In genomic region chr6:55511212-55512065, GRCm38 (mm10) we compare ENCODE assay signal across 9 mouse cellular contexts. TPM values are rescaled to one million over a fixed set of nuclear protein-coding genes. Genes with fewer than 3 reads are reported as not detected.
DNase-seq lines count a peak whose midpoint lies in the region; ATAC-seq lines count a peak whose summit lies in the region.
"Had no signal": no experiment of that assay in that cellular context is flagged by ENCODE, and none has a peak within 500 bp of the region (broad histone marks: within the 10 kb centered on the region; RNA-seq: fewer than 3 reads in every experiment).

No protein-coding gene starts in this region.

- no peaks in the 10 kb centered on the region for H3K36me3 ChIP-seq in hindbrain, embryonic 15.5 days
- H3K36me3 ChIP-seq: liver, embryonic 15.5 days had no signal

- 36% methylated on average over 12 of the region's 12 CpGs for WGBS in hindbrain, embryonic 15.5 days

- peaks cover 7% of the 10 kb centered on the region; the same call in 1 of the 2 replicates for H3K4me1 ChIP-seq in hindbrain, embryonic 15.5 days (replicated peaks)
- H3K4me1 ChIP-seq: liver, embryonic 15.5 days had no signal

- peaks cover 5% of the 10 kb centered on the region; the same call in 1 of the 2 replicates for H3K9me3 ChIP-seq in hindbrain, embryonic 15.5 days
- H3K9me3 ChIP-seq: liver, embryonic 15.5 days had no signal

- H3K4me2 ChIP-seq in hindbrain, embryonic 15.5 days = peak overlapping the region; percentile 16; the same call in 1 of the 2 replicates
- H3K4me2 ChIP-seq: liver, embryonic 15.5 days had no signal

- no peak overlapping the region for H3K4me3 ChIP-seq in hindbrain, embryonic 15.5 days
- H3K4me3 ChIP-seq: liver, embryonic 15.5 days had no signal

- DNase-seq in adrenal gland, adult 2 months = peak; percentile 71
- peak; percentile 76 to 87 for DNase-seq in cerebellum, postnatal 4 days (ENCODE audit: low spot score in 2 of 2)
- DNase-seq in gastrocnemius, adult 8-10 months (ENCODE audit: low spot score in 2 of 2) = peak; percentile 56 to 62
- peak; percentile 74 to 88 for DNase-seq in layer of hippocampus, postnatal 14 days (ENCODE audit: low spot score in 2 of 2)
- DNase-seq in lung, postnatal 10 days = peak; percentile 86
- DNase-seq in retina, postnatal 1 day = peak; percentile 85
- DNase-seq in urinary bladder, postnatal 36 days (ENCODE audit: low spot score in 2 of 2) = peak; percentile 58 to 75

- no peak overlapping the region for H3K9ac ChIP-seq in hindbrain, embryonic 15.5 days
- H3K9ac ChIP-seq: liver, embryonic 15.5 days had no signal

- peak; percentile 91 for ATAC-seq in hindbrain, embryonic 15.5 days (ENCODE audit: low FRiP score, low read depth)

- no peak overlapping the region for H3K27ac ChIP-seq in hindbrain, embryonic 15.5 days (replicated peaks)
- H3K27ac ChIP-seq: liver, embryonic 15.5 days had no signal

- no peaks in the 10 kb centered on the region for H3K27me3 ChIP-seq in hindbrain, embryonic 15.5 days

RNA-seq across cellular contexts. Expression of gene Adcyap1r1, which starts 59.7 kb away (rescaled TPM):
- 10 to 100 TPM; 24.4 to 40.6 TPM for total RNA-seq in adrenal gland, adult 2 months (2021)
- 25.6 and 25.9 TPM in 2 replicates for polyA plus RNA-seq in adrenal gland, adult 2 months (2012; rRNA removed)
- total RNA-seq in gastrocnemius, adult 8-10 months (2022) = 1 to 10 TPM in 2 of 4 experiments, under 1 TPM in 2; 0.53 to 1.3 (median 0.90) TPM
- polyA plus RNA-seq in hindbrain, embryonic 15.5 days (2015; fragmentation: Nextera tagmentation; extraction: Ambion mirVana) = 60.0 and 64.1 TPM in 2 replicates
- 100 to 1,000 TPM; 134 TPM for total RNA-seq in layer of hippocampus, postnatal 14 days (2021)

Comparison
In these comparisons a context has a peak if more than half of its experiments do, and no peak if none do; other contexts are left out.
1. RNA of gene Adcyap1r1, which starts 59.7 kb away (total RNA-seq): 134 TPM in layer of hippocampus, postnatal 14 days and 24.4 to 40.6 TPM in adrenal gland, adult 2 months; 0.53 to 1.3 TPM in gastrocnemius, adult 8-10 months; every median in the first group is over 10 times any median in the second.
2. Peak in every context shown above with its lines, with median percentiles within 50 percentile points of each other: DNase-seq.